Mouse (Mus musculus): ENCODE measurements around the gene Ube2l3. TPM values are rescaled to one million over a fixed set of nuclear protein-coding genes. Genes with fewer than 3 reads are reported as not detected.

The Ube2l3 gene
- polyA plus RNA-seq, 1 experiment from 2014 or later, result 436 TPM

DNA sequence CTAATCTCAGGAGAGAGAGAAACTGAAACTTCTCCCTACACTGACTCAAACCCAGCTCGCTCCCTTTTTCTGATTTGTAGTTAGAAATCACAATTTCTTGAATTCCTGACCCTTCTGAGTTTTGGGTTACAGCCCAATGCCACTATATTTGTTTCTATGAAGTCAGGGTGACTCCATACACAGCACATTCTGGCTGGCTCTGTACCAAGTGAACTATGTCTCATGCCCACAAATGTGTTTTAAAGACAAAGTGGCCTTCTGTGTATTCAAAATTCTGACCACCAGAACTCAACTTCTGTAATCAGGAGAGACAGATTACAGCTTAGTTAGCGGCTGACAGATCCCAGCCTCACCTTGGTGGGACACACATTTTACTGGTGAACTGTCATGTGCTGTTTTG is 48.1 kb downstream of the Ube2l3 start:
- H3K36me3 ChIP-seq (replicated peaks), result peaks cover 84% of the 10 kb centered on the region
- WGBS, result 96% methylated on average over 2 of the region's 2 CpGs

DNA sequence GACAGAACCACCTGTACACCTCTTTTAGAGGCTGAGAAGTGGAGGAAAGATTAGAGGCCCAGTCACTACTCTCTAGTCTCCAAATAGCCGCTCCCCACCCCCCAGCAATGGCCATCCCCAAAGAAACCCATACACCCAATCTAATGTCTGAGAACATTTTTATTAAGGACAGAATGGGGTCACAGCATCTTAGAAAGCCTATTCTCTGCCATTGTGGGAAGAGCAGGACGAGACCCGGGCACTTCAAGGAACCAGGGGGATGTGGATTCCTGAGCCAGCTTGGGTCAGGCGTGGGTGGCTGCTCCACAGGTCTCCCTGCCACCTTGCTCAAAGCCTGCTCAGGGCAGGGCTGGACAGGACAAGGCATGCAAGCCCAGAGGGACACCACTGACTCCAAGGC is 50.6 kb downstream of the Ube2l3 start:
- WGBS, result 95% methylated on average over 4 of the region's 4 CpGs
- Histone ChIP-seq H3K27ac (no peak overlapping the region), H3K4me1 (peaks cover 17% of the 10 kb centered on the region), H3K9me3 (no peaks in the 10 kb centered on the region), H3K27me3 (ENCODE audit: poor library complexity, severe bottlenecking) (peaks cover 20% of the 10 kb centered on the region), H3K36me3 (replicated peaks) (peaks cover 60% of the 10 kb centered on the region), H3K4me3 (no peak overlapping the region)
- DNase-seq (ENCODE audit: extremely low spot score, low spot score), result no peak

More for the DNA sequence above, 48.1 kb downstream of the Ube2l3 start:
- H3K27ac ChIP-seq, result no peak overlapping the region
- DNase-seq (ENCODE audit: extremely low spot score, low spot score), result no peak
- no peaks in the 10 kb centered on the region for H3K9me3 ChIP-seq
- no peak overlapping the region for H3K4me3 ChIP-seq
- no peaks in the 10 kb centered on the region for H3K4me1 ChIP-seq
- H3K27me3 ChIP-seq (ENCODE audit: poor library complexity, severe bottlenecking), result no peaks in the 10 kb centered on the region

- H3K27me3 ChIP-seq (ENCODE audit: poor library complexity, severe bottlenecking), result peaks cover 22% of the 10 kb centered on the region
- peaks cover 20% of the 10 kb centered on the region for H3K4me1 ChIP-seq
- H3K4me3 ChIP-seq, result no peak overlapping the region
- H3K27ac ChIP-seq, result no peak overlapping the region
- H3K36me3 ChIP-seq (replicated peaks), result peaks cover 48% of the 10 kb centered on the region
- 90% methylated on average over 7 of the region's 7 CpGs for WGBS
- no peak for DNase-seq (ENCODE audit: extremely low spot score, low spot score)
- no peaks in the 10 kb centered on the region for H3K9me3 ChIP-seq
Observed at GRCm38 (mm10) chr16:17150520-17151258, 51.8 kb downstream of the Ube2l3 start.

DNA sequence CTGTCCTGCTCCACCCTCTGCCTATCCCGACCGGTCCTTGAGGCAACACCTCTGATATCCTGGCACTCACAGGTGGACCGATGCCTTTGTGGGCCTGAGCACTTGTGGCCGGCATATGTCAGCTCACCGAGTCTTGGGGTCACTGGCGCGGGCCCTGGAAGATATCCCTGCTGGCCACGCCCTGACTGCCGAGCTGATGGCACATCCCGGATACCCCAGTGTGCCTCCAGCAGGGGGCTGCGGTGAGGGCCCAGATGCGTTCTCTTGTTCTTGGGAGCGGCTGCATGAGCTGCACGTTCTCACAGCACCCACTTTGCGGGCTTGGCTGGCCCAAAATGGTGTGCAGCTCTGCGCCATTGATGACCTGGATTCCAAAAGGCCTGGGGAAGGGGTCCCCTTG is 54.4 kb downstream of the Ube2l3 start:
- Histone ChIP-seq H3K27ac (no peak overlapping the region), H3K4me3 (peak overlapping the region; percentile 66), H3K4me1 (peaks cover 28% of the 10 kb centered on the region), H3K36me3 (replicated peaks) (peaks cover 24% of the 10 kb centered on the region), H3K9me3 (no peaks in the 10 kb centered on the region), H3K27me3 (ENCODE audit: poor library complexity, severe bottlenecking) (peaks cover 22% of the 10 kb centered on the region)
- 5% methylated on average over 16 of the region's 16 CpGs for WGBS
- peak; percentile 54 for DNase-seq (ENCODE audit: extremely low spot score, low spot score)

- Histone ChIP-seq H3K4me3 (peak overlapping the region; percentile 66), H3K9me3 (no peaks in the 10 kb centered on the region), H3K27me3 (ENCODE audit: poor library complexity, severe bottlenecking) (peaks cover 22% of the 10 kb centered on the region), H3K4me1 (peaks cover 28% of the 10 kb centered on the region), H3K27ac (peak overlapping the region; percentile 53), H3K36me3 (replicated peaks) (peaks cover 18% of the 10 kb centered on the region)
- under 1% methylated on average over 41 of the region's 41 CpGs for WGBS
- no peak for DNase-seq (ENCODE audit: extremely low spot score, low spot score)
Observed at GRCm38 (mm10) chr16:17147391-17147929, 55.0 kb downstream of the Ube2l3 start.

- WGBS, result under 1% methylated on average over 34 of the region's 34 CpGs
- Histone ChIP-seq H3K27me3 (ENCODE audit: poor library complexity, severe bottlenecking) (peaks cover 22% of the 10 kb centered on the region), H3K27ac (peak within 1 kb of the TSS; percentile 53)
Observed at GRCm38 (mm10) chr16:17146772-17147235, 55.6 kb downstream of the Ube2l3 start, which contains the start of gene Ccdc116. Ccdc116 (minus strand) TSS chr16:17147229.

DNA sequence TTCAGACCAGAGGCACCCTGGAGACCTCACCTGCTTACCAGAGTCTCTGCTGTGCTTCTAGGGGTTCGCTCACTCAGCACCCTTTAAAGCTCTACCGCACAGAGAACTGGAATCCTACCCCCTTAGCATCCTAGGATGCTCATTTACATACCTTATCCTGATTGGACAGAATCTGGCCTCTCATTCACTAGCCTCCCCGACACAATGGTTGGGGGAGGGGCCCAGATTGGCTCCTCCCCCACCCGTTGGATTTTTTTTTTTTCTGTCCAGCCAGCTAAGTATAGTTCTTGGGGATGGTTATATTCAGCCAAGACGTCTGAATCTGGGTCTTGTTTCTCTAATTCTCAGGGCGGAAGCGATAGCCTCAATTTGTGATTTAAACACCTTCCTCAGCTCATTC is 58.1 kb downstream of the Ube2l3 start, which contains the start of gene Ydjc:
Ydjc (plus strand) TSS at position 283 of the 400 bp plus-strand sequence.
- Histone ChIP-seq H3K9me3 (no peaks in the 10 kb centered on the region), H3K27me3 (ENCODE audit: poor library complexity, severe bottlenecking) (peaks cover 22% of the 10 kb centered on the region), H3K36me3 (replicated peaks) (no peaks in the 10 kb centered on the region), H3K4me1 (peaks cover 28% of the 10 kb centered on the region), H3K4me3 (0 out of 2 replicates have a peak within 1 kb of the TSS, but pooled peaks have one; percentile 4), H3K27ac (no peak within 1 kb of the TSS)
- DNase-seq (ENCODE audit: extremely low spot score, low spot score), result no peak
- 16% methylated on average over 7 of the region's 7 CpGs for WGBS

More at GRCm38 (mm10) chr16:17146772-17147235, 55.6 kb downstream of the Ube2l3 start, which contains the start of gene Ccdc116:
- DNase-seq (ENCODE audit: extremely low spot score, low spot score), result peak; percentile 86
- H3K36me3 ChIP-seq (replicated peaks), result peaks cover 11% of the 10 kb centered on the region
- peaks cover 28% of the 10 kb centered on the region for H3K4me1 ChIP-seq
- H3K9me3 ChIP-seq, result no peaks in the 10 kb centered on the region
- peak within 1 kb of the TSS; percentile 66 for H3K4me3 ChIP-seq

GRCm38 (mm10) chr16:17137355-17137754 is 65.1 kb downstream of the Ube2l3 start:
- peaks cover 9% of the 10 kb centered on the region for H3K4me1 ChIP-seq
- H3K9me3 ChIP-seq, result no peaks in the 10 kb centered on the region
- WGBS, result 85% methylated on average over 15 of the region's 15 CpGs
- H3K27ac ChIP-seq, result no peak overlapping the region
- H3K4me3 ChIP-seq, result no peak overlapping the region
- H3K27me3 ChIP-seq (ENCODE audit: poor library complexity, severe bottlenecking), result 0 out of 2 replicates have a peak, but pooled peaks cover 3% of the 10 kb centered on the region
- DNase-seq (ENCODE audit: extremely low spot score, low spot score), result no peak
- H3K36me3 ChIP-seq (replicated peaks), result no peaks in the 10 kb centered on the region

DNA sequence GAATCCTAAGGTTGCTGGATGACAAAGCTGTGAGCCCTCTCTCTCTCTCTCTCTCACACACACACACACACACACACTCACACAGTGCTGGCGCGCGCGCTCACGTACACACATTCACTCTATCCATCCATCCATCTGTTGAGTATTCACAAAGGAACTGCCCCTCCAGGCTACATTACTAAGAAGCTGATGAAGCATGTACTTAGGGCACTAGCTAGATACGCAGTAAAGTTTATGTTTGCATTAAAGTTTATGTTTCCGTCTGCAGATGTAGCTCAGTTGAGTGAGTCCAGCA is 69.6 kb downstream of the Ube2l3 start:
- peak overlapping the region; percentile 93 for H3K27ac ChIP-seq
- H3K27me3 ChIP-seq (ENCODE audit: poor library complexity, severe bottlenecking), result 0 out of 2 replicates have a peak, but pooled peaks cover 3% of the 10 kb centered on the region
- H3K4me1 ChIP-seq, result peaks cover 25% of the 10 kb centered on the region
- no peaks in the 10 kb centered on the region for H3K9me3 ChIP-seq
- peak overlapping the region; percentile 82 for H3K4me3 ChIP-seq
- DNase-seq (ENCODE audit: extremely low spot score, low spot score), result no peak
- H3K36me3 ChIP-seq (replicated peaks), result peaks cover 14% of the 10 kb centered on the region
- 41% methylated on average over 7 of the region's 7 CpGs for WGBS

DNA sequence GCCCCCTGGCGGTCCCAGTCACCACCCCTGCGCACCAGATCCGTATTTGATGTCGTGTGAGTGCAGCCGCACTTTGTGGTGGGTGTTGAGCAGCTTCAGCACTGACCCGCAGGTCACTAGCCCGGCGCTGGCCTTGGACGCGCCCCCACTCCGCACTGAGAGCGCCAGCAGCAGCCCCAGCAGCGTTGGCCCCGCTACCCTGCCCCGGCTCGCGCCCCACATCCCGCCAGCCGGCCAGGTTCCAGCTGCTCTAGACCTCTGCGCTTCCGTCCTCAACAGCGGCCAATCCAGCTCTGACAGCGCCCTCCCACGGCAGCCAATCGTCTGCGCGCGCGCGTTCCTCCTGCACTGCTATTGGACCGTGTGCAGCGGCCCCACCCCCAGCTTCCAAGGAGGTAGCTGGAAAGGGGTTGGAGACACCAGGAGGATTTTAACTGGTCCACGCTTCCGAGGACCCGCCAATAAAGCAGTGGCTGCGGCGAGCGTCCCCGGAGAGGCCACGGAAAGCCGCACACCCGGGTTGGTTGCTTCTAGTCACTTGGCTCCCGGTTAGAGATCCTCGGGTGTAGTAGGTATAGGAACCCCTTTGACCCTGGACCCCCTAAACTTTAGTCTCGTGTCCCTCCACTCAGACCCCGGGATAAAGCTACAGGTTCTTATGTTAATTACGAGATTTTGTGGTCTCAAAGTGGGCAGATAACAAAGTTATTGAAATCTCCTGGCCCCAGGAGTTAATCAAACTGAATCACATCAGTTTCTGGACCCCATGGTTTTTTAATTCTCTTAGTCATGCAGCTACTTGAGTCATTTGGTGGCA is 70.2 kb downstream of the Ube2l3 start, which contains the start of gene Sdf2l1:
Sdf2l1 (minus strand) TSS at position 295 of the 817 bp plus-strand sequence.
- H3K9me3 ChIP-seq, result no peaks in the 10 kb centered on the region
- peak; percentile 99 for DNase-seq (ENCODE audit: extremely low spot score, low spot score)
- H3K4me3 ChIP-seq, result peak within 1 kb of the TSS; percentile 82
- H3K27ac ChIP-seq, result peak within 1 kb of the TSS; percentile 93
- under 1% methylated on average over 47 of the region's 47 CpGs for WGBS
- peaks cover 14% of the 10 kb centered on the region for H3K36me3 ChIP-seq (replicated peaks)
- peaks cover 25% of the 10 kb centered on the region for H3K4me1 ChIP-seq
- H3K27me3 ChIP-seq (ENCODE audit: poor library complexity, severe bottlenecking), result 0 out of 2 replicates have a peak, but pooled peaks cover 3% of the 10 kb centered on the region

GRCm38 (mm10) chr16:17131191-17132088 is 71.0 kb downstream of the Ube2l3 start:
- peaks cover 25% of the 10 kb centered on the region for H3K4me1 ChIP-seq
- peak overlapping the region; percentile 93 for H3K27ac ChIP-seq
- H3K27me3 ChIP-seq (ENCODE audit: poor library complexity, severe bottlenecking), result 0 out of 2 replicates have a peak, but pooled peaks cover 3% of the 10 kb centered on the region
- no peaks in the 10 kb centered on the region for H3K9me3 ChIP-seq
- H3K4me3 ChIP-seq, result peak overlapping the region; percentile 82
- peak; percentile 43 for DNase-seq (ENCODE audit: extremely low spot score, low spot score)
- 4% methylated on average over 43 of the region's 43 CpGs for WGBS
- peaks cover 14% of the 10 kb centered on the region for H3K36me3 ChIP-seq (replicated peaks)

DNA sequence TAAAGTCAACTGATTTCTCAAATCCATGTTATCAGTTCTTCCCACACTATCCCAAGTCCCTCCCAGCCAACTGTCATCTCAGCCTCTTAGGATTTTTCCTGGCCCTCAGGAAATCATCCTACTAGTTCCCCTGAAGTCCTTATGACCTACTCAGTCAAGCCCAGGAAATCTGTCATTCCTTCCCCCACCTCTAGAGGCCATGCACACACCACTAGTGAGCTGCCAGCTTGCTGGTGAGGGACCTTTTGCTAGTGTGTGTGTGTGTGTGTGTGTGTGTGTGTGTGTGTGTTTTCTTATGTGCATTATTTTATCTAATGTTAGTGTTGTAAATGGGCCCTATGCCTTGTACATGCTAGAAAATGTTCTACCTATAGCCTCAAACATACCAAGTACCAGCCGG is 75.2 kb downstream of the Ube2l3 start:
- Histone ChIP-seq H3K27me3 (ENCODE audit: poor library complexity, severe bottlenecking) (no peaks in the 10 kb centered on the region), H3K27ac (no peak overlapping the region), H3K4me1 (peaks cover 48% of the 10 kb centered on the region), H3K4me3 (no peak overlapping the region), H3K9me3 (no peaks in the 10 kb centered on the region), H3K36me3 (replicated peaks) (peaks cover 29% of the 10 kb centered on the region)
- 100% methylated on average over 1 of the region's 1 CpGs for WGBS
- DNase-seq (ENCODE audit: extremely low spot score, low spot score), result no peak
